Mouse (Mus musculus): ENCODE measurements around the gene Auh.

GRCm38 (mm10) chr13:52973427-52973826 lies 43.9 kb upstream of the Auh start:
- TF ChIP-seq POLR2A (IDR thresholded peaks at IDR 0.05; ENCODE audit: low read depth, low read length) = no peak
- TF ChIP-seq CTCF (IDR thresholded peaks at IDR 0.05; ENCODE audit: extremely low read depth, insufficient read length, insufficient replicate concordance, low read depth, low read length) = no peak

Measured in small intestine, adult 2 months (tissue).